Mouse (Mus musculus): ENCODE measurements at regions not wholly inside any gene's neighbourhood (a gene's known extent, or its start where the extent isn't known, plus 50 kb on each side); places are given as distances from the start of the nearest gene placed in this dataset.

DNA sequence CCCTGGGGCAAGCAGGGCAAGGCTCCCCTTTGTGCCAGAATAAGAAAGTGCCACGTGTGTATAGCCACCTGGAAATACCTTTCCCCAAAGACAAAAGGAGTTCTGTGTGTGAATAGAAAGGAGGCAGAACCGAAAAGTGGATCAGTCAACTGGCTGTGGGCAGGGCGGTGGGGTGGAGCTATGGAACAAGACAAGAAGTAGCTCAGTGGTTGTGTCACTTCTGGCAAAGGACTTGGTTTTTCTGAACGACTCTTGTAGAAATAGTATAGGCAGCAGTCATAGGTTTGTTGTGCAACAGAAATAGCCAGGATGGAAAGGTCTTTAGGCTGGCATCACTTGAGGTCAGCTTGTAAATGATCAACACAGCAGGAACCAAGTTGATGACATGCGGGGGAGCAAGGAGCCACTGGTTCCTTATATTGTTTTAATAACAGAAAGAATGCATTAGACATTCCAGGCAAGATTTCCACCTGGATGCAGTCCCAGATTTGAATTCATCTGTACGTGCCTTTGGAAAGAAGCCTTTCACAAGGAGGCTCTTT is 308.6 kb downstream of the Foxo1 start:
- no peaks in the 10 kb centered on the region for H3K27me3 ChIP-seq (ENCODE audit: control insufficient read depth, insufficient read depth, low read length)
- H3K36me3 ChIP-seq (ENCODE audit: control insufficient read depth, insufficient read depth, low read length) = no peaks in the 10 kb centered on the region
- no peaks in the 10 kb centered on the region for H3K79me2 ChIP-seq (ENCODE audit: control insufficient read depth, insufficient read depth, low read length)
- no peak overlapping the region for H3K4me3 ChIP-seq (ENCODE audit: insufficient read depth, low read depth, low read length)
- 72% methylated on average over 6 of the region's 6 CpGs for WGBS
- DNase-seq (ENCODE audit: extremely low read depth, low read depth, low spot score) = no peak
- H3K4me1 ChIP-seq (ENCODE audit: control insufficient read depth, insufficient read depth, low read length) = no peaks in the 10 kb centered on the region
- TF ChIP-seq POLR2A (IDR thresholded peaks at IDR 0.05; ENCODE audit: extremely low read depth, insufficient read depth, low read length) (no peak), CTCF (IDR thresholded peaks at IDR 0.05; ENCODE audit: low read depth, low read length) (no peak)
- H3K27ac ChIP-seq (replicated peaks; ENCODE audit: insufficient read depth, low read depth, low read length) = no peak overlapping the region
- H3K9ac ChIP-seq (ENCODE audit: low read depth, low read length) = no peak overlapping the region

DNA sequence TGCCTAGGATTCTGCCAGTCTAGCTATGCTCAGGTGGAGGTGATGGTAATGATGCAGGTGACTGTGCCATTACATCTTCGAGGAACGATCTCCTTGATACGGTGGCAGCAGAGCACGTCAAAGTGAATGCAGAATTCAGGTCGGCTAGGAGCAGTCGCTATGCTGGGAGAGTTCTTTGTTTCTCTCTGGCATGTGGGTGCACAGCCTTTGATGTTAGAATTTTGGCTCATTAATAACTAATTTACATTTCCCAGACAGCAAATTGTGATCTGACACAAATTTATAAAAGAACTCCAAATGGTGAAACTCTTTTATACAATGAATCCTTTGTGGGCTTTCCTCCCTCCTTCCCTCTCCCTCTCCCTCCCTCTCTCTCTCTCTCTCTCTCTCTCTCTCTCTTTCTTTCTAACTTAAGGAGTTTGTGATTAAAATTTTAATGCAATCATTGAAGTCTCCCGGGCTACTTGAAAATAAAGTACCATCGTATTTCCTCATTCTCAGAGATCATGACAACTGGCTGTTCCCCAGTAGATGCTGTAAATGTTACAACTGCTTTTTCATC is 307.2 kb downstream of the Foxo1 start:
- Histone ChIP-seq H3K36me3 (ENCODE audit: control insufficient read depth, insufficient read depth, low read length) (no peaks in the 10 kb centered on the region), H3K27me3 (ENCODE audit: control insufficient read depth, insufficient read depth, low read length) (no peaks in the 10 kb centered on the region), H3K79me2 (ENCODE audit: control insufficient read depth, insufficient read depth, low read length) (no peaks in the 10 kb centered on the region), H3K9ac (ENCODE audit: low read depth, low read length) (no peak overlapping the region), H3K4me3 (ENCODE audit: insufficient read depth, low read depth, low read length) (no peak overlapping the region), H3K4me1 (ENCODE audit: control insufficient read depth, insufficient read depth, low read length) (no peaks in the 10 kb centered on the region), H3K27ac (replicated peaks; ENCODE audit: insufficient read depth, low read depth, low read length) (no peak overlapping the region)
- DNase-seq (ENCODE audit: extremely low read depth, low read depth, low spot score) = no peak
- TF ChIP-seq CTCF (IDR thresholded peaks at IDR 0.05; ENCODE audit: low read depth, low read length) (no peak), POLR2A (IDR thresholded peaks at IDR 0.05; ENCODE audit: extremely low read depth, insufficient read depth, low read length) (no peak)
- 92% methylated on average over 8 of the region's 8 CpGs for WGBS

DNA sequence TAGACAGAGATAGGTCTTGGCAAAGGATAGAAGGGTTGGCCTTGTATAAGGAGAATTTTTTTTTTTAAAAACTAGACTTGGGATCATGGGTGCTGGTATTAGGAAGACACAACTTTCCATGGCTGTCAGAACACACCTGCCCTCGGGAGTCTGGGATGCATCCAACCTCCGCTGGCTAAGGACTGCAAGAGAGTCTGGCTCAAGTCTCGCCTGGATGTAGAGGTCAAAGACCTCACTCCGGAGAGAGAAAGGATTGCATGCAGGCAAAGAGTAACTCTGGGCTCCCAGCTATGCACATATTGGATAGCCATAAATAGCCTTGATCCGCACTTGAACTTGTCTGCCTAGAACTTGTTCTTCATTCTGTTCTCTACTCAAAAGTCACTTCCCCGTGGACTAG is 306.2 kb downstream of the Foxo1 start:
- no peaks in the 10 kb centered on the region for H3K79me2 ChIP-seq (ENCODE audit: control insufficient read depth, insufficient read depth, low read length)
- peak; percentile 61 for DNase-seq (ENCODE audit: extremely low read depth, low read depth, low spot score)
- no peak for TF ChIP-seq CTCF (IDR thresholded peaks at IDR 0.05; ENCODE audit: low read depth, low read length)
- TF ChIP-seq POLR2A (IDR thresholded peaks at IDR 0.05; ENCODE audit: extremely low read depth, insufficient read depth, low read length) = no peak
- H3K9ac ChIP-seq (ENCODE audit: low read depth, low read length) = no peak overlapping the region
- H3K4me3 ChIP-seq (ENCODE audit: insufficient read depth, low read depth, low read length) = no peak overlapping the region
- H3K27me3 ChIP-seq (ENCODE audit: control insufficient read depth, insufficient read depth, low read length) = no peaks in the 10 kb centered on the region
- WGBS = 30% methylated on average over 6 of the region's 6 CpGs
- no peaks in the 10 kb centered on the region for H3K4me1 ChIP-seq (ENCODE audit: control insufficient read depth, insufficient read depth, low read length)
- no peak overlapping the region for H3K27ac ChIP-seq (replicated peaks; ENCODE audit: insufficient read depth, low read depth, low read length)
- no peaks in the 10 kb centered on the region for H3K36me3 ChIP-seq (ENCODE audit: control insufficient read depth, insufficient read depth, low read length)

DNA sequence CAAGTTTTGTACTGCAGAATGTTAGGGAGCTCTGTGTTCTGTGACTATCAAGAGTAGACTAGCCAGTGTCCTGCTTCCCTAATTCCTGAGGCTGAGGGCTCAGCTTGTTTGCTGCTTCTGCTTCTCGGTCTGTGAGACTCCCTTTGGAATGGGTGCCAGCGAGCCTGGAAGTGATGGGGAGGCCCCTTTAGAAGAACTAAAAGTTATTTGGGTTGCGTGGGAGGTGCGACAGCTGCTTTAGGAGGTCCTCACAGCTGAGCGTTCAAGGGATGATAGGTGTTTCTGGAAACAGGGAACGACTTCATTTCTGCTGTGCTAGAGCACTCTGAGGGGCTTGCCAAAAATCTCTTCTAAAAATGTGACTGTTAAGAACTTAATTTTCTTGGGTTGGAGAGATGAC is 305.7 kb downstream of the Foxo1 start:
- no peaks in the 10 kb centered on the region for H3K79me2 ChIP-seq (ENCODE audit: control insufficient read depth, insufficient read depth, low read length)
- H3K27ac ChIP-seq (replicated peaks; ENCODE audit: insufficient read depth, low read depth, low read length) = no peak overlapping the region
- H3K27me3 ChIP-seq (ENCODE audit: control insufficient read depth, insufficient read depth, low read length) = no peaks in the 10 kb centered on the region
- TF ChIP-seq POLR2A (IDR thresholded peaks at IDR 0.05; ENCODE audit: extremely low read depth, insufficient read depth, low read length) (no peak), CTCF (IDR thresholded peaks at IDR 0.05; ENCODE audit: low read depth, low read length) (no peak)
- H3K4me3 ChIP-seq (ENCODE audit: insufficient read depth, low read depth, low read length) = no peak overlapping the region
- no peaks in the 10 kb centered on the region for H3K4me1 ChIP-seq (ENCODE audit: control insufficient read depth, insufficient read depth, low read length)
- no peak for DNase-seq (ENCODE audit: extremely low read depth, low read depth, low spot score)
- no peaks in the 10 kb centered on the region for H3K36me3 ChIP-seq (ENCODE audit: control insufficient read depth, insufficient read depth, low read length)
- no peak overlapping the region for H3K9ac ChIP-seq (ENCODE audit: low read depth, low read length)
- WGBS = 92% methylated on average over 6 of the region's 6 CpGs

DNA sequence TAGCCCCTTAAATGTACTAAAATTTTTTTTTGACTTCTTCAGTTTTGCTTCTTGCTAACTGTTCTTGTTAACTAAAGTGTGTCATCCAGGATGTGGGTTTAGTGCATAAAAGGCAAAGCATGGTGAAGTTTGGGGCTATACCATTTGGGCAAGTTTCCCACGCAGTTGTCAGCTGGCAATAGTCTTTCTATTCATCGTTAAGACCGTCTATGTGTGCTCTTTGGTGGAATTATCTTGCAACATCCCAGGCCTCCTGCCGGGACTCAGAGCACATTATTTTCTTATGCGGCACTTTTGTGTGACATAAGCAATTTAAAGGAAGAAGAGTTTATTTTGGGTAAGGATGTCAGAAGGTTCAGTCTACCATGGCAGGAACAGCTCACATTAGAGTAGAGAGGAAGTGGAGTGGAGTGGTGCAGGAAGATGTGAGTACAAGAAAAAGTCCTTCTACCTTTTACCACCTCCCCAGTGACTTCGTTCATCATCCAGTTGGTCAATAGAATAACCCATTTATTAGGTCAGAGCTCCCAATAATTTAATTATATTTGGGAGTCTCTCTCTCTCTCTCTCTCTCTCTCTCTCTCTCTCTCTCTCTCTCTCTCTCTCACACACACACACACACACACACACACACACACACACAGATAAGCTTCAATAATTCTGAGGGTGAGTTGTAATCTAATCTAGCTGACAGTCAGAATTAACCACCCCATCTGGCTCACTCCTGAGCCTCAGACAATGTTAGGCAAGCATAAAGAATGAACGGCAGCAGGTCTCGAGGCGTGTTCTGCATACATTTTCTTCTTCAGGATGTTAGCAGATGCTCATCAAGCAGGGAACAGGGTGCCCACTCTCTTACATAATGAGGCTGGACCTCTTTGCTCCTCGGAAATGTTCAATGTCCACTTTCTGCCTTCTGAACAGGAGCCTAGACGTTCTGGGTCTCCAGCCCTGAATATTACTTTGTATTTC is 304.7 kb downstream of the Foxo1 start:
- Histone ChIP-seq H3K9ac (ENCODE audit: low read depth, low read length) (no peak overlapping the region), H3K4me3 (ENCODE audit: insufficient read depth, low read depth, low read length) (no peak overlapping the region), H3K36me3 (ENCODE audit: control insufficient read depth, insufficient read depth, low read length) (no peaks in the 10 kb centered on the region), H3K79me2 (ENCODE audit: control insufficient read depth, insufficient read depth, low read length) (no peaks in the 10 kb centered on the region), H3K4me1 (ENCODE audit: control insufficient read depth, insufficient read depth, low read length) (no peaks in the 10 kb centered on the region), H3K27me3 (ENCODE audit: control insufficient read depth, insufficient read depth, low read length) (no peaks in the 10 kb centered on the region), H3K27ac (replicated peaks; ENCODE audit: insufficient read depth, low read depth, low read length) (no peak overlapping the region)
- 90% methylated on average over 11 of the region's 11 CpGs for WGBS
- DNase-seq (ENCODE audit: extremely low read depth, low read depth, low spot score) = no peak
- TF ChIP-seq POLR2A (IDR thresholded peaks at IDR 0.05; ENCODE audit: extremely low read depth, insufficient read depth, low read length) (no peak), CTCF (IDR thresholded peaks at IDR 0.05; ENCODE audit: low read depth, low read length) (no peak)
